Mouse (Mus musculus): ENCODE measurements around the gene Atp6v0d1. TPM values are rescaled to one million over a fixed set of nuclear protein-coding genes. Genes with fewer than 3 reads are reported as not detected.
"Not testable (repeated sequence)": the region's sequence is repeated elsewhere in the genome, so short reads cannot be mapped to it uniquely, and the experiment has no call there.

Atp6v0d1 gene
- polyA plus RNA-seq, 1 experiment from 2014 or later = 50.2 TPM

GRCm38 (mm10) chr8:105565401-105565881 lies 406 bp downstream of the Atp6v0d1 start:
- ATAC-seq (peak; percentile 58), DNase-seq (no peak)
- H3K4me1 ChIP-seq (ENCODE audit: insufficient read depth) = peaks cover 32% of the 10 kb centered on the region

GRCm38 (mm10) chr8:105564573-105565229 lies 1.1 kb downstream of the Atp6v0d1 start:
- WGBS (ENCODE audit: insufficient replicate concordance) = 44% methylated on average over 9 of the region's 9 CpGs
- ATAC-seq; H3K27me3 ChIP-seq (ENCODE audit: insufficient read depth, low read length); H3K36me3 ChIP-seq (replicated peaks; ENCODE audit: insufficient read depth, low read length); DNase-seq; H3K9me3 ChIP-seq (ENCODE audit: low read length): not testable (repeated sequence)
- H3K9ac ChIP-seq (replicated peaks) = peak overlapping the region; percentile 99
- peak overlapping the region; percentile 88 for H3K27ac ChIP-seq (ENCODE audit: low read depth)
- peaks cover 32% of the 10 kb centered on the region for H3K4me1 ChIP-seq (ENCODE audit: insufficient read depth)
- H3K4me2 ChIP-seq (ENCODE audit: low read depth, low read length) = peak overlapping the region; percentile 98
- H3K4me3 ChIP-seq (ENCODE audit: low read depth, low read length) = peak overlapping the region; percentile 99

More at GRCm38 (mm10) chr8:105565401-105565881, 406 bp downstream of the Atp6v0d1 start:
- H3K27ac ChIP-seq (ENCODE audit: low read depth) = peak overlapping the region; percentile 88
- H3K36me3 ChIP-seq (replicated peaks; ENCODE audit: insufficient read depth, low read length) = 0 out of 2 replicates have a peak, but pooled peaks cover 3% of the 10 kb centered on the region
- peak overlapping the region; percentile 98 for H3K4me2 ChIP-seq (ENCODE audit: low read depth, low read length)
- 0% methylated on average over 28 of the region's 31 CpGs for WGBS (ENCODE audit: insufficient replicate concordance)
- peak overlapping the region; percentile 99 for H3K9ac ChIP-seq (replicated peaks)
- no peaks in the 10 kb centered on the region for H3K27me3 ChIP-seq (ENCODE audit: insufficient read depth, low read length)
- TF ChIP-seq EP300 (IDR thresholded peaks at IDR 0.05; ENCODE audit: low read depth) (no peak), CTCF (IDR thresholded peaks at IDR 0.05; ENCODE audit: low read depth) (0 out of 2 replicates have a peak, but pooled peaks have one; percentile 14)
- peak overlapping the region; percentile 99 for H3K4me3 ChIP-seq (ENCODE audit: low read depth, low read length)
- H3K9me3 ChIP-seq (ENCODE audit: low read length) = no peaks in the 10 kb centered on the region

- no peak for ATAC-seq
- DNase-seq = no peak
Observed at GRCm38 (mm10) chr8:105563871-105564270, 2.0 kb downstream of the Atp6v0d1 start.

GRCm38 (mm10) chr8:105562863-105563262 lies 3.0 kb downstream of the Atp6v0d1 start:
- peaks cover 32% of the 10 kb centered on the region for H3K4me1 ChIP-seq (ENCODE audit: insufficient read depth)
- no peak for TF ChIP-seq EP300 (IDR thresholded peaks at IDR 0.05; ENCODE audit: low read depth)
- no peak for TF ChIP-seq CTCF (IDR thresholded peaks at IDR 0.05; ENCODE audit: low read depth)
- no peaks in the 10 kb centered on the region for H3K9me3 ChIP-seq (ENCODE audit: low read length)
- ATAC-seq (no peak), DNase-seq (no peak)
- WGBS (ENCODE audit: insufficient replicate concordance) = 81% methylated on average over 3 of the region's 3 CpGs
- no peak overlapping the region for H3K4me3 ChIP-seq (ENCODE audit: low read depth, low read length)
- H3K36me3 ChIP-seq (replicated peaks; ENCODE audit: insufficient read depth, low read length) = peaks cover 7% of the 10 kb centered on the region; the same call in 1 of the 2 replicates
- no peak overlapping the region for H3K9ac ChIP-seq (replicated peaks)
- H3K27me3 ChIP-seq (ENCODE audit: insufficient read depth, low read length) = no peaks in the 10 kb centered on the region
- H3K4me2 ChIP-seq (ENCODE audit: low read depth, low read length) = no peak overlapping the region
- no peak overlapping the region for H3K27ac ChIP-seq (ENCODE audit: low read depth)

More at GRCm38 (mm10) chr8:105563871-105564270, 2.0 kb downstream of the Atp6v0d1 start:
- H3K9me3 ChIP-seq (ENCODE audit: low read length) = no peaks in the 10 kb centered on the region
- TF ChIP-seq CTCF (IDR thresholded peaks at IDR 0.05; ENCODE audit: low read depth) = no peak
- no peak for TF ChIP-seq EP300 (IDR thresholded peaks at IDR 0.05; ENCODE audit: low read depth)
- H3K27ac ChIP-seq (ENCODE audit: low read depth) = no peak overlapping the region
- 0 out of 2 replicates have a peak, but pooled peaks cover 3% of the 10 kb centered on the region for H3K36me3 ChIP-seq (replicated peaks; ENCODE audit: insufficient read depth, low read length)
- peaks cover 32% of the 10 kb centered on the region for H3K4me1 ChIP-seq (ENCODE audit: insufficient read depth)
- WGBS (ENCODE audit: insufficient replicate concordance) = 75% methylated on average over 1 of the region's 1 CpGs
- H3K4me2 ChIP-seq (ENCODE audit: low read depth, low read length) = no peak overlapping the region
- H3K9ac ChIP-seq (replicated peaks) = no peak overlapping the region
- H3K27me3 ChIP-seq (ENCODE audit: insufficient read depth, low read length) = no peaks in the 10 kb centered on the region
- H3K4me3 ChIP-seq (ENCODE audit: low read depth, low read length) = no peak overlapping the region

GRCm38 (mm10) chr8:105555230-105555629 lies 10.6 kb downstream of the Atp6v0d1 start:
- ATAC-seq = peak; percentile 62
- TF ChIP-seq EP300 (IDR thresholded peaks at IDR 0.05; ENCODE audit: low read depth) (no peak), CTCF (IDR thresholded peaks at IDR 0.05; ENCODE audit: low read depth) (no peak)

GRCm38 (mm10) chr8:105554087-105554486 lies 11.8 kb downstream of the Atp6v0d1 start:
- DNase-seq (peak; percentile 66), ATAC-seq (peak; percentile 78)
- H3K9me3 ChIP-seq (ENCODE audit: low read length) = no peaks in the 10 kb centered on the region
- no peak overlapping the region for H3K4me3 ChIP-seq (ENCODE audit: low read depth, low read length)
- no peak overlapping the region for H3K4me2 ChIP-seq (ENCODE audit: low read depth, low read length)
- no peaks in the 10 kb centered on the region for H3K27me3 ChIP-seq (ENCODE audit: insufficient read depth, low read length)
- H3K4me1 ChIP-seq (ENCODE audit: insufficient read depth) = peaks cover 2% of the 10 kb centered on the region; the same call in 1 of the 2 replicates
- TF ChIP-seq EP300 (IDR thresholded peaks at IDR 0.05; ENCODE audit: low read depth) (no peak), CTCF (IDR thresholded peaks at IDR 0.05; ENCODE audit: low read depth) (peak; percentile 95)
- H3K9ac ChIP-seq (replicated peaks) = no peak overlapping the region
- peaks cover 11% of the 10 kb centered on the region; the same call in 1 of the 2 replicates for H3K36me3 ChIP-seq (replicated peaks; ENCODE audit: insufficient read depth, low read length)
- H3K27ac ChIP-seq (ENCODE audit: low read depth) = no peak overlapping the region

More at GRCm38 (mm10) chr8:105555230-105555629, 10.6 kb downstream of the Atp6v0d1 start:
- Histone ChIP-seq H3K9ac (replicated peaks) (no peak overlapping the region), H3K4me3 (ENCODE audit: low read depth, low read length) (no peak overlapping the region), H3K36me3 (replicated peaks; ENCODE audit: insufficient read depth, low read length) (peaks cover 11% of the 10 kb centered on the region; the same call in 1 of the 2 replicates), H3K9me3 (ENCODE audit: low read length) (no peaks in the 10 kb centered on the region), H3K4me1 (ENCODE audit: insufficient read depth) (peaks cover 2% of the 10 kb centered on the region; the same call in 1 of the 2 replicates), H3K27me3 (ENCODE audit: insufficient read depth, low read length) (no peaks in the 10 kb centered on the region), H3K4me2 (ENCODE audit: low read depth, low read length) (no peak overlapping the region), H3K27ac (ENCODE audit: low read depth) (no peak overlapping the region)
- no peak for DNase-seq
- WGBS (ENCODE audit: insufficient replicate concordance) = 83% methylated on average over 3 of the region's 3 CpGs
